Mouse (Mus musculus) midbrain, embryonic 11.5 days (tissue): ENCODE data around the gene Gm39653. TPM values are rescaled to one million over a fixed set of nuclear protein-coding genes. Genes with fewer than 3 reads are reported as not detected.

Experiments
- ATAC-seq: fragments of 200-750 bp; cut with Nextera tagmentation; 2 replicates; pipeline ENCODE4 v1.8.0; 2017; ENCODE audit warnings: moderate TSS enrichment, moderate library complexity; ENCODE audit not compliant: low FRiP score
- DNase-seq: peaks from one replicate; pipeline ENCODE4 v3.0.0; 2015; ENCODE audit warnings: low spot score; ENCODE audit errors: missing footprints
- H3K27ac ChIP-seq: fragments of 300-500 bp; sonication (generic); 2 replicates; pipeline ENCODE4 v1.5.1; 2014; ENCODE audit warnings: low read depth, low read length
- H3K27me3 ChIP-seq: fragments of 300-500 bp; sonication (generic); 2 replicates; pipeline ENCODE4 v1.6.1; 2014; ENCODE audit warnings: mild to moderate bottlenecking, low read length, moderate library complexity, mixed read lengths; ENCODE audit not compliant: control insufficient read depth, insufficient read depth
- H3K36me3 ChIP-seq: fragments of 300-500 bp; sonication (generic); 2 replicates; pipeline ENCODE4 v1.6.1; 2014; ENCODE audit warnings: mild to moderate bottlenecking, low read length, moderate library complexity, mixed read lengths; ENCODE audit not compliant: control insufficient read depth, insufficient read depth
- H3K4me1 ChIP-seq: fragments of 300-500 bp; sonication (generic); 2 replicates; pipeline ENCODE4 v1.6.1; 2014; ENCODE audit warnings: low read length; ENCODE audit not compliant: control insufficient read depth, insufficient read depth
- H3K4me2 ChIP-seq: fragments of 300-500 bp; sonication (generic); 2 replicates; pipeline ENCODE4 v1.6.1; 2014; ENCODE audit warnings: mild to moderate bottlenecking, moderate library complexity
- H3K4me3 ChIP-seq: fragments of 300-500 bp; sonication (generic); 2 replicates; pipeline ENCODE4 v1.5.1; 2014; ENCODE audit warnings: low read depth, low read length
- H3K9ac ChIP-seq: fragments of 300-500 bp; sonication (generic); 2 replicates; pipeline ENCODE4 v1.6.1; 2014; ENCODE audit warnings: low read length
- H3K9me3 ChIP-seq: fragments of 300-500 bp; sonication (generic); 2 replicates; pipeline ENCODE4 v1.6.1; 2016; ENCODE audit warnings: low read length; ENCODE audit not compliant: control insufficient read depth
- WGBS: fragments of 180-500 bp; shearing (Covaris S2); extraction: QIAGEN DNeasy Blood & Tissue Kit; methylation state at CpG from one replicate; pipeline ENCODE4 v1.1.7; 2014; 5-methylcytosine and 5-hydroxymethylcytosine counted together
- polyA plus RNA-seq: library from polyadenylated mRNA; unstranded; fragments of >200 nt; fragmentation: Nextera tagmentation; extraction: Ambion mirVana; gene quantifications from 2 replicates; pipeline ENCODE4 v1.2.1, GENCODE M21; 2014

The Gm39653 gene
- polyA plus RNA-seq = not detected in 2 replicates

DNA sequence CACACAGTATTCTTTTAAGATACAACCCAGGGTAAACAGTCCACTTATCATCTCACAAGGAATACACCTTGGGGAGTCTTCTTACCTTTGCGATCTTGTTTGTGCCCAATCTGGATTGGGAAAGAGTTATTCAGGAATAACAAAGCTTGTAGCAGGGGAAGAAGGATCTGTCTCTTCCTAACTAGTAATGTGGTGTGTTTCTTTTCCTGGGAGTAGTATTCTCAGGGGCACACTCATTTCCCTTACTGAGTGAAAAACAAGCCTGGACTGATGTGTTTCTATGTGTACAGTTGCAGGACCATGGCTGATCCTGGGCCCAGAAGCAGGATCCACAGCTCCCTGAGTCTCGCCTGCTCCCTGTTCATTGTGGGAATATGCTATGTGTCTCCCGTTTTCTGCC is at the start of gene Gm39653:
TSS of gene Gm39653 (plus strand) at position 301 of the 400 bp plus-strand sequence.
- no peak within 1 kb of the TSS for H3K9ac ChIP-seq
- no peak for ATAC-seq
- H3K4me1 ChIP-seq = peaks cover 3% of the 10 kb centered on the region; the same call in 1 of the 2 replicates
- no peaks in the 10 kb centered on the region for H3K9me3 ChIP-seq
- 77% methylated on average over 3 of the region's 3 CpGs for WGBS
- H3K27me3 ChIP-seq = no peaks in the 10 kb centered on the region
- no peak for DNase-seq
- H3K4me2 ChIP-seq = no peak within 1 kb of the TSS
- H3K36me3 ChIP-seq = no peaks in the 10 kb centered on the region
- no peak within 1 kb of the TSS for H3K4me3 ChIP-seq
- H3K27ac ChIP-seq = no peak within 1 kb of the TSS

DNA sequence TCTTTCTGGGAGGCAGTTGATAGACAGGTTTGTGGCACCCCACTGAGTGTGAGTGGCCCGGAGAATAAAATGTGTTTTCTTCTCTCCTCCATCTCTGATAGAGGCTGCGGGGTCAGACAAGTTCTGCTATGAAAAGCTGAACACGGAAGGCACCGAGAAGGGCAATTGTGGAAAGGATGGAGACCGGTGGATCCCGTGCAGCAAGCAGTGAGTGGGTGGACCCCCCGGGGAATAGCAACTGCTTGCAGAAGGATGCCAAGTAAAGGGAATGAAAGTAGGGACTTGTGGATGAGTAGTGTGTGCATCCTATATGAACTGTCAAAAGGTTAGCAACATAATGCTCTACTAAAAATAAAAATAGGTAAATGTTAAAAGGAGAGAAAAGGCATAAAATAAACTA is 49.3 kb upstream of the Gm39653 start:
- DNase-seq (no peak), ATAC-seq (no peak)
- Histone ChIP-seq H3K9ac (no peak overlapping the region), H3K4me2 (no peak overlapping the region), H3K4me1 (peaks cover 5% of the 10 kb centered on the region), H3K27ac (no peak overlapping the region), H3K9me3 (no peaks in the 10 kb centered on the region), H3K27me3 (no peaks in the 10 kb centered on the region; the same call in 1 of the 2 replicates), H3K4me3 (no peak overlapping the region), H3K36me3 (no peaks in the 10 kb centered on the region)
- WGBS = 34% methylated on average over 7 of the region's 7 CpGs

DNA sequence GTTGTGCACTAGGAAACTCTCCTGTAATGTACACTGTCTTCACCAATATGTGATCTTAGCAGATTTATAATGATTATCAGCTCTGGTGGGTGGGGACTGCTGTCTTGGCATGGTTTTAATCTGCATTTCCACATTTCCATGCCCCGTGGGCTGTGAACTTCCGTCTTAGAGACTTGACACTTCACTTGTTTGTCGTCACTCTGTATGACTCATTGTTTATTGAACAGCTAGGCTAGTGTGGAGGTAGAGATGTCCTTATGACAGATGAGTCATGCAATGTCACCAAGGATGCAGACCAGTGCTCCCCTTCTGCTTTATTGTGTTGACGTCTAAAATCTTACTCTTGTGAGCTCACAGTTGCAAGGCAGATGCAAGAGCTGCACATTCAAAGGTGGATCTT is 48.7 kb upstream of the Gm39653 start:
- Histone ChIP-seq H3K27ac (no peak overlapping the region), H3K4me2 (no peak overlapping the region)
- no peak for ATAC-seq

DNA sequence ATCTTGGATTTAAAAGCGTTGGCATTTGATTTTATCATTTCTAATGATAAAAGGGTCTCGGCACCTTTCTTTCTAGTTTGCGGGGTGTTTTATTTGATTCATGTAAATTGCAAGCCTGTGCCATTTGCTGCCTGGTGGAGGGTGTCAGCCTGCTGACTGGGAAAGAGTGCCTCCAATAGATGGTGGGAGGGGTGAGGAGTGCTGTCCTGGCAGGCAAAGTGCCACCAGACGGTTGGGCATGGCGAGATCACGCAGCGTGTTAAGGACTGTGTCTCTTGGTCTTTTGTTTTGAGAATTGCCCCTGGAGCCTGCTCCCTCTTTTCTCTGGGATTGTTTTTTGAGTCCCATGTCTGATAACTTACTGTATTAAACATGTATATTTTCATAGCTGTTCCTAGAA is 43.5 kb upstream of the Gm39653 start:
- Histone ChIP-seq H3K27ac (no peak overlapping the region), H3K4me3 (no peak overlapping the region), H3K36me3 (no peaks in the 10 kb centered on the region), H3K9me3 (no peaks in the 10 kb centered on the region), H3K9ac (no peak overlapping the region), H3K4me2 (no peak overlapping the region), H3K27me3 (no peaks in the 10 kb centered on the region), H3K4me1 (peaks cover 19% of the 10 kb centered on the region)
- DNase-seq (no peak), ATAC-seq (no peak)
- WGBS = 80% methylated on average over 7 of the region's 7 CpGs

More for the DNA sequence above, 48.7 kb upstream of the Gm39653 start:
- 81% methylated on average over 4 of the region's 4 CpGs for WGBS
- no peaks in the 10 kb centered on the region for H3K36me3 ChIP-seq
- H3K4me1 ChIP-seq = peaks cover 5% of the 10 kb centered on the region
- no peak for DNase-seq
- no peak overlapping the region for H3K9ac ChIP-seq
- no peaks in the 10 kb centered on the region; the same call in 1 of the 2 replicates for H3K27me3 ChIP-seq
- no peak overlapping the region for H3K4me3 ChIP-seq
- no peaks in the 10 kb centered on the region for H3K9me3 ChIP-seq

DNA sequence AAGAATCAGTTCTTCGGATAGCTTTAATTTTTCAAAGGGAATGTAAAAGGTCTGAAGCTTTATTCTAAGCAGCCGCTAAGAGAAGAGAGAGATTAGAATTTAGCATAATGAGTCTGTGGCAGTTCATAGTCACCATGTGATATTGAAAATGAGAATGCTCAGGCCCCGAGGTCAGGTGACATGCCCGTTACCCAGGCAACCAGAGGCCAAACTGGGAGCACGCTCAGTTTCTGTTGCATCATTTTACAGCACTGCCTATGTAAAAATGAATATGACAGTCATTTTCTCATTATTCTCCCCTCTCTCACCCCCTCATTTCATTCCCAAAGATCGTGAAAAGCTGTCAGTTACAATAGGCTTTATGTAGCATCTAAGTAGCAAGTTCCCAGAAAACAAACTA is 42.3 kb upstream of the Gm39653 start:
- no peak overlapping the region for H3K4me3 ChIP-seq
- H3K9me3 ChIP-seq = no peaks in the 10 kb centered on the region
- H3K4me2 ChIP-seq = peak overlapping the region; percentile 1; the same call in 1 of the 2 replicates
- no peak overlapping the region for H3K27ac ChIP-seq
- 35% methylated on average over 6 of the region's 6 CpGs for WGBS
- ATAC-seq = peak; percentile 90
- H3K36me3 ChIP-seq = no peaks in the 10 kb centered on the region
- no peaks in the 10 kb centered on the region for H3K27me3 ChIP-seq
- H3K4me1 ChIP-seq = peaks cover 19% of the 10 kb centered on the region
- DNase-seq = peak; percentile 91
- no peak overlapping the region for H3K9ac ChIP-seq

DNA sequence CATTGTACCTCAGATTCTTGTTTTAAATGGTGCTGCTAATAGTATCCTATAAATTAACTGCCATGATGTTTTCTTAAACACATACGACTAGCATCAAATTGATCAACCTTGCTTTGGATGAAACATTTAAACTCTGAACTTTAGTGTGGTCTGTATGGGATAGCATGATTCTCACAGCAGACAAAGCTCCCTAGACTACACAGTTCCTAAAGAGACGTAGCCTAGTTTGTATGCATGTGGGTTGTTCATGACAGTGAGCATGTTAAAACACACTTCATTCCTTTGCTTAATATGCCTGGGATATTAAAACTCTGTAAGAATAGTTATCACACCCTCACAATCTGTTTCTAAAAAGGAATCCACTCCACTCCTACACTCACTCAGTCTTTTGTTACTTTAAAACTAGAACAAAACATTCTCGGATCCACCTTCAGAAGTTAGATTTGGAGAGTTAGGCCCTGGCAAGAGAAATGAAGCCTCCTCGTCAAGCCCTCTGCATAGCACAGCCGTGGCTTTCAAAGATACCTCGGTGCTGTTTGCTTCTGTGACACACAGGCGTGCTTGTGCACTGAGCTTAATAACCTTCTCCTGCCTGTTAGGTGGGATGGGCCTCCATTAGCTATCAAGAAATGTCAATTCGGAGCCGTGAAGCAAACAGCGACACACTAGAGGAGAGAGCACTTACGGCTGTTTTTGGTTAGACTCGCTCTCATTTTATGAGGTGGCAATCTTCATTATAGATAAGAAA is 41.7 kb upstream of the Gm39653 start:
- Histone ChIP-seq H3K27ac (peak overlapping the region; percentile 32), H3K4me2 (no peak overlapping the region), H3K27me3 (no peaks in the 10 kb centered on the region), H3K4me3 (no peak overlapping the region), H3K4me1 (peaks cover 19% of the 10 kb centered on the region), H3K9me3 (no peaks in the 10 kb centered on the region), H3K9ac (peak overlapping the region; percentile 41), H3K36me3 (no peaks in the 10 kb centered on the region)
- DNase-seq (peak; percentile 85), ATAC-seq (peak; percentile 69)
- 68% methylated on average over 12 of the region's 12 CpGs for WGBS

DNA sequence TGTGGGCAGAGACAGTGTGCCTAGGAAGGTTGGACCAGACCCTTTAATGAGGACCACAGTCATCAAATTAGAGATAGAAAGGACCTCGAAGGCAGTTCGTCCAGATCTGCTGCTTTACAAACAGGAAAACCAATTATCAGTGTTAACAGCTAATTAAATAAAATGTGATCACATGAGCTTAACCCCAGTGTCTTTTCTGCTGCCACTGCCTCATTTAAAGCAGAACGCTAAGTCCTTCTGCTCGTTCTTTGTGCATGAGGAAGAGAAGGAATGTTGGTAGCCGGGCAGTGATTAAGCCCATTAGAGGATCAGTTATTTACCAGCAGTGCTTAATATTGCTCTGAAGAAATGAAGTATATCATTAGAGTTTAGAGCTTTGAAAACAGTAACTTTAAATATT is 39.0 kb upstream of the Gm39653 start:
- H3K4me2 ChIP-seq = no peak overlapping the region
- no peak overlapping the region for H3K27ac ChIP-seq
- DNase-seq (no peak), ATAC-seq (no peak)
- H3K27me3 ChIP-seq = no peaks in the 10 kb centered on the region
- H3K4me1 ChIP-seq = peaks cover 19% of the 10 kb centered on the region
- H3K9ac ChIP-seq = no peak overlapping the region
- H3K4me3 ChIP-seq = no peak overlapping the region
- no peaks in the 10 kb centered on the region for H3K36me3 ChIP-seq
- H3K9me3 ChIP-seq = no peaks in the 10 kb centered on the region
- 41% methylated on average over 5 of the region's 5 CpGs for WGBS

DNA sequence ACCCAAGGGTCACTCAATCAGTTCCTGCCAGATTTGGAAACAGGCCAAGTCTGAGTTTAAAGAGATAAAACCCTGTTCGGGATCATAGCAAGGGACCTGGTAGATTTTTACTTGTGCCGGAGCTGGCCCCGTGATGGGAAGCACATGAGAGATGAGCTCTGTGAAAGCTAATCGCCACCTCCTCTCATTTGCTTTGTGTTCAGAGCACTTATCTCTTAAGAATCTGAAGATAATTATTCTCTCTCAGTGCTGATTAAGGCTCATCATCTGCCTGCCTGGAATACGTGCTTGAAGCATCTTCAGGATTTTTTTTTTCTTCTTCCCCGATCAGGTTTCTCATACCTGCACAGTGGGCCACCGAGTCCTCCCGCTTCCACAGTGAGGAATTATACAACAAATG is 36.6 kb upstream of the Gm39653 start:
- no peak for ATAC-seq
- Histone ChIP-seq H3K27me3 (no peaks in the 10 kb centered on the region), H3K9ac (no peak overlapping the region), H3K36me3 (no peaks in the 10 kb centered on the region), H3K4me1 (peaks cover 5% of the 10 kb centered on the region), H3K4me2 (no peak overlapping the region), H3K4me3 (no peak overlapping the region), H3K9me3 (no peaks in the 10 kb centered on the region), H3K27ac (no peak overlapping the region)
- 90% methylated on average over 8 of the region's 8 CpGs for WGBS
- no peak for DNase-seq

DNA sequence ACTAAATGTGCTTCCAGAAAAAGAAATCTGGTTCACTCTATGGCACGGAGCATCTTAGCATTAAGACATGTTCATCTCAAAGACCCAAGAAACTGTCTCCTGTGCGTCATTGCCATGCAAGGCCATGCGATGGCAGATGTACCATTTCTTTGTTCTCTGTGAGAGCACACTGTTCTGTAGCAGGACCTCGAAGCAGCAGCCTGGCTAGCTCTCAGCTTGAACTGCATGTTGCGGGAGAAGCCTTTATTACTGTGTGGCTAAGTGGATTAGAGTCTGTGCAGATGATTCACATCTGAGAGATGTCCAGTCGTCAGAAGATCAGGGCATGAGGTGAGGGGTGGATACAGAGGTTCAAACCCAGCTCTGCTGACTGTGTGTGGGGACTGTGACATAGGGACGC is 28.9 kb upstream of the Gm39653 start:
- Histone ChIP-seq H3K4me2 (no peak overlapping the region), H3K4me3 (no peak overlapping the region), H3K4me1 (no peaks in the 10 kb centered on the region), H3K27ac (no peak overlapping the region), H3K36me3 (no peaks in the 10 kb centered on the region), H3K9ac (no peak overlapping the region), H3K27me3 (no peaks in the 10 kb centered on the region), H3K9me3 (no peaks in the 10 kb centered on the region)
- 70% methylated on average over 7 of the region's 7 CpGs for WGBS
- DNase-seq (no peak), ATAC-seq (no peak)
